Mouse (Mus musculus) heart, adult 2 months (tissue): ENCODE measurements at regions not wholly inside any gene's neighbourhood (a gene's known extent, or its start where the extent isn't known, plus 50 kb on each side); places are given as distances from the start of the nearest gene placed in this dataset.

Experiments
- CTCF ChIP-seq: fragments of 200-600 bp; IDR thresholded peaks from 2 replicates; pipeline ENCODE4 v1.8.1; 2022; ENCODE audit warnings: antibody characterized with exemption, mild to moderate bottlenecking, moderate library complexity
- EP300 ChIP-seq: fragments of 200-500 bp; IDR thresholded peaks from 2 replicates; pipeline ENCODE4 v1.6.1; 2011; ENCODE audit warnings: low read depth, low read length, control low read depth; ENCODE audit not compliant: insufficient read depth

DNA sequence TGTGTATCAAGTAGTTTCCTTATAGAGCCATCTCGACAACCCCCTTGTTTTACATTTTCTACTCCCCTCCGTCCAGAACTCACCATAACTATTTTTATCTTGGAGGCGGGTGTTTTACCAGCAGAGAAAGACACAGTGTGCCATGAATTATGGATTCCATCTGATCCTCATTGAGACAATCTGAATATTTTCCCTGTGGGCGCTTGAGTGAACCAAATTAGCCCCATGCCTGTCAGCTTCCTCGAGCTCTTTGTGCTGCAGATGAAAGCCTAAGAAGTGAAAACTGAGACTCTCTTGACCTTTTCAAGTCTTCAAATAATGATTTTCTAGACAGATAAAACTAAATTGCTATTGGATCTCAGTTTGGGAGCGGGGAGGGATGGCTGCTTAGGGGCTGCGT lies 134.0 kb upstream of the Ddx18 start:
- TF ChIP-seq CTCF (no peak), EP300 (no peak)
